24 mouse cellular contexts compared by ENCODE assay signal in the genomic region with DNA sequence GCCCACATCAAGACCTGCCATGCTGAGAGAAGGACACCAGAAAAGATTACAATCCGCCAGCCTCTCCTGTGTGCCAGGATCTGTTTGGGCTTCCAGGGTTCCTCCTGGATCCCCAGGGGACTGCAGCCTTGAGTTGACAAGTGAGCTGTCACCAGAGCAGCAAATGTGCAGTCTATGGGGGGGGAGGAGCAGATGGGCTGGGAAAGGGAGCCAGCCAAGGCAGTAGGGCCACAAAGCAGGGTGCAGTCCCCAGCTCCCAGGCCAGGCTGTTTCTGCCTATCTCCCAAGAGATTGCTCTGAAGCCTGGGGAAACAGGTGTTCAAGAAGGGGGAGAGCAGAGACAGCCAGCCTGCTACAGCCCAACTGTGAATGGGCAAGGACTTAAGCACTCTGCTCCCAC.
DNase-seq lines count a peak whose midpoint lies in the region; ATAC-seq and TF ChIP-seq lines count a peak whose summit lies in the region.
"Had no signal": no experiment of that assay in that cellular context is flagged by ENCODE, and none has a peak within 500 bp of the region (broad histone marks: within the 10 kb centered on the region; RNA-seq: fewer than 3 reads in every experiment).

No protein-coding gene starts in this region.

- no peak overlapping the region for H3K4me3 ChIP-seq in intestine, postnatal 0 days (ENCODE audit: low read depth, low read length)
- no peak overlapping the region for H3K4me3 ChIP-seq in intestine, embryonic 16.5 days (ENCODE audit: low read length)
- H3K4me3 ChIP-seq in forebrain, embryonic 16.5 days (replicated peaks; ENCODE audit: low read length) = no peak overlapping the region
- H3K4me3 ChIP-seq: erythroblast, embryonic 14.5 days; hindbrain, embryonic 15.5 days; limb, embryonic 12.5 days; lung, embryonic 15.5 days; neural tube, embryonic 12.5 days had no signal

- TF ChIP-seq CTCF in intestine, postnatal 0 days (IDR thresholded peaks at IDR 0.05; ENCODE audit: low read depth) = no peak

- 87% methylated on average over 1 of the region's 1 CpGs for WGBS in intestine, postnatal 0 days
- WGBS in intestine, embryonic 16.5 days = 100% methylated on average over 1 of the region's 1 CpGs
- WGBS in forebrain, embryonic 16.5 days = 60% methylated on average over 1 of the region's 1 CpGs

- H3K27ac ChIP-seq in intestine, postnatal 0 days (ENCODE audit: low read depth, low read length) = peak overlapping the region; percentile 28; the same call in 1 of the 2 replicates
- no peak overlapping the region for H3K27ac ChIP-seq in intestine, embryonic 16.5 days (ENCODE audit: low read length)
- no peak overlapping the region for H3K27ac ChIP-seq in forebrain, embryonic 16.5 days (ENCODE audit: low read length)
- H3K27ac ChIP-seq: hindbrain, embryonic 15.5 days; limb, embryonic 12.5 days; liver, embryonic 14.5 days; lung, embryonic 15.5 days; macrophage; neural tube, embryonic 12.5 days had no signal

- peaks cover 74% of the 10 kb centered on the region for H3K36me3 ChIP-seq in intestine, postnatal 0 days (ENCODE audit: control insufficient read depth, insufficient read depth)
- H3K36me3 ChIP-seq in intestine, embryonic 16.5 days (ENCODE audit: control insufficient read depth, insufficient read depth, low read length) = peaks cover 36% of the 10 kb centered on the region
- peaks cover 28% of the 10 kb centered on the region for H3K36me3 ChIP-seq in forebrain, embryonic 16.5 days (ENCODE audit: control insufficient read depth, insufficient read depth)

- H3K4me2 ChIP-seq in intestine, postnatal 0 days (replicated peaks; ENCODE audit: low read depth) = no peak overlapping the region
- H3K4me2 ChIP-seq in intestine, embryonic 16.5 days (ENCODE audit: low read depth, low read length) = no peak overlapping the region
- H3K4me2 ChIP-seq in forebrain, embryonic 16.5 days (ENCODE audit: low read length) = no peak overlapping the region
- H3K4me2 ChIP-seq: hindbrain, embryonic 15.5 days; limb, embryonic 12.5 days; lung, embryonic 15.5 days; midbrain, embryonic 11.5 days; neural tube, embryonic 12.5 days had no signal

- no peaks in the 10 kb centered on the region for H3K27me3 ChIP-seq in intestine, postnatal 0 days (replicated peaks; ENCODE audit: control insufficient read depth, insufficient read depth, low read length)
- no peaks in the 10 kb centered on the region for H3K27me3 ChIP-seq in intestine, embryonic 16.5 days (replicated peaks; ENCODE audit: control insufficient read depth, insufficient read depth, low read length)
- H3K27me3 ChIP-seq in forebrain, embryonic 16.5 days (replicated peaks; ENCODE audit: control insufficient read depth, insufficient read depth, low read length) = no peaks in the 10 kb centered on the region
- H3K27me3 ChIP-seq: hindbrain, embryonic 15.5 days; limb, embryonic 12.5 days; lung, embryonic 15.5 days; neural tube, embryonic 12.5 days had no signal

- ATAC-seq in intestine, postnatal 0 days = no peak
- ATAC-seq in intestine, embryonic 16.5 days = no peak
- ATAC-seq in forebrain, embryonic 16.5 days = peak; percentile 52
- ATAC-seq: activated CD4-positive, CD25-positive, alpha-beta regulatory T cell, adult 4 months; CD4-positive, CD25-positive, alpha-beta regulatory T cell, adult 4 months had no signal

- H3K9me3 ChIP-seq in intestine, postnatal 0 days (ENCODE audit: control insufficient read depth) = no peaks in the 10 kb centered on the region
- H3K9me3 ChIP-seq in intestine, embryonic 16.5 days (ENCODE audit: control insufficient read depth, low read length) = no peaks in the 10 kb centered on the region
- H3K9me3 ChIP-seq in forebrain, embryonic 16.5 days (ENCODE audit: control insufficient read depth, low read length) = no peaks in the 10 kb centered on the region
- H3K9me3 ChIP-seq: hindbrain, embryonic 15.5 days; limb, embryonic 12.5 days; lung, embryonic 15.5 days; neural tube, embryonic 12.5 days had no signal

- H3K9ac ChIP-seq in intestine, postnatal 0 days (ENCODE audit: low read depth, low read length) = no peak overlapping the region
- no peak overlapping the region for H3K9ac ChIP-seq in intestine, embryonic 16.5 days (ENCODE audit: low read depth, low read length)
- H3K9ac ChIP-seq in forebrain, embryonic 16.5 days (replicated peaks; ENCODE audit: low read depth, low read length) = no peak overlapping the region
- H3K9ac ChIP-seq: hindbrain, embryonic 15.5 days; limb, embryonic 12.5 days; liver, embryonic 14.5 days; lung, embryonic 15.5 days; neural tube, embryonic 12.5 days had no signal

- peak; percentile 82 for DNase-seq in adrenal gland, adult 2 months
- DNase-seq in adrenal gland, adult 18-20 months (ENCODE audit: low spot score in 2 of 2) = no peak
- DNase-seq in adrenal gland, adult 8-10 months = peak; percentile 68
- DNase-seq in ovary, postnatal 10 days (ENCODE audit: low spot score) = no peak
- DNase-seq: cerebellum, adult 8-10 months; gastrocnemius, postnatal 10 days; heart, adult 18-20 months; heart, postnatal 4 days; kidney, adult 2 months; kidney, postnatal 14 days; thymus, postnatal 14 days had no signal

- H3K4me1 ChIP-seq in intestine, postnatal 0 days (replicated peaks; ENCODE audit: control insufficient read depth, insufficient read depth, low read length) = no peaks in the 10 kb centered on the region
- H3K4me1 ChIP-seq in intestine, embryonic 16.5 days (ENCODE audit: control insufficient read depth, insufficient read depth, low read length) = peaks cover 12% of the 10 kb centered on the region
- H3K4me1 ChIP-seq in forebrain, embryonic 16.5 days (replicated peaks; ENCODE audit: control insufficient read depth, insufficient read depth, low read length) = peaks cover 22% of the 10 kb centered on the region

Comparison
In these comparisons a context has a peak if more than half of its experiments do, and no peak if none do; other contexts are left out.
1. DNase-seq: peak in adrenal gland, adult 2 months (single experiment) and adrenal gland, adult 8-10 months (single experiment); none in adrenal gland, adult 18-20 months (0 of 2) and ovary, postnatal 10 days (single experiment).